Mouse (Mus musculus): ENCODE measurements at regions not wholly inside any gene's neighbourhood (a gene's known extent, or its start where the extent isn't known, plus 50 kb on each side); places are given as distances from the start of the nearest gene placed in this dataset.

GRCm38 (mm10) chrX:104931153-104931706, 74.2 kb upstream of the Magee2 start:
- Histone ChIP-seq H3K27me3 (ENCODE audit: control insufficient read depth in 1 of 2, insufficient read depth in 2 of 2, low read length in 2 of 2) (no peaks in the 10 kb centered on the region), H3K9me3 (replicated peaks; ENCODE audit: insufficient read depth, low read length) (no peaks in the 10 kb centered on the region), H3K36me3 (ENCODE audit: control insufficient read depth in 1 of 2, insufficient read depth in 2 of 2, low read length in 2 of 2) (no peaks in the 10 kb centered on the region), H3K4me3 (ENCODE audit: control insufficient read depth in 1 of 2, insufficient read depth in 1 of 2, low read depth in 2 of 2, low read length in 2 of 2) (no peak overlapping the region), H3K4me1 (ENCODE audit: control insufficient read depth in 1 of 2, insufficient read depth in 2 of 2, low read length in 2 of 2) (no peaks in the 10 kb centered on the region), H3K79me2 (ENCODE audit: control insufficient read depth, insufficient read depth, low read length, poor library complexity) (no peaks in the 10 kb centered on the region), H3K9ac (ENCODE audit: control insufficient read depth, low read depth, low read length, poor library complexity, severe bottlenecking) (no peak overlapping the region), H3K27ac (ENCODE audit: control insufficient read depth, low read depth, low read length) (no peak overlapping the region)
- no peak for TF ChIP-seq ELF1 (IDR thresholded peaks at IDR 0.05; ENCODE audit: low read depth, low read length)
- no peak for TF ChIP-seq POLR2A (IDR thresholded peaks at IDR 0.05; ENCODE audit: control insufficient read depth in 1 of 2, insufficient read depth in 1 of 2, low read depth in 1 of 2, low read length in 2 of 2, poor library complexity in 1 of 2)
- no peak for TF ChIP-seq KAT2A (conservative IDR thresholded peaks at IDR 0.05; ENCODE audit: low read depth, low read length)
- no peak for TF ChIP-seq POLR2AphosphoS5 (IDR thresholded peaks at IDR 0.05; ENCODE audit: borderline replicate concordance, low read depth, low read length)
- no peak for TF ChIP-seq CTCF (IDR thresholded peaks at IDR 0.05 in 2 of 3, conservative IDR thresholded peaks at IDR 0.05 in 1 of 3; ENCODE audit: control insufficient read depth in 1 of 3, insufficient read depth in 1 of 3, low read depth in 2 of 3, low read length in 3 of 3, poor library complexity in 1 of 3, severe bottlenecking in 1 of 3)
- TF ChIP-seq MYB (IDR thresholded peaks at IDR 0.05; ENCODE audit: low read depth, low read length): no peak
- TF ChIP-seq JUND (IDR thresholded peaks at IDR 0.05; ENCODE audit: low read depth, low read length): no peak
- no peak for TF ChIP-seq ETS1 (IDR thresholded peaks at IDR 0.05; ENCODE audit: low read depth, low read length)
- TF ChIP-seq MAFK (IDR thresholded peaks at IDR 0.05; ENCODE audit: borderline replicate concordance, low read depth, low read length): no peak
- TF ChIP-seq ZC3H11A (IDR thresholded peaks at IDR 0.05; ENCODE audit: low read depth, low read length): no peak
- TF ChIP-seq SMC3 (IDR thresholded peaks at IDR 0.05; ENCODE audit: low read depth, low read length): no peak
- no peak for TF ChIP-seq NELFE (IDR thresholded peaks at IDR 0.05; ENCODE audit: low read depth, low read length)
- no peak for TF ChIP-seq CHD1 (IDR thresholded peaks at IDR 0.05; ENCODE audit: low read depth, low read length)
- no peak for TF ChIP-seq HCFC1 (IDR thresholded peaks at IDR 0.05; ENCODE audit: low read depth, low read length)
- TF ChIP-seq TBP (IDR thresholded peaks at IDR 0.05; ENCODE audit: low read depth, low read length): no peak
- no peak for TF ChIP-seq TAL1 (IDR thresholded peaks at IDR 0.05; ENCODE audit: low read length)
- no peak for TF ChIP-seq MEF2A (IDR thresholded peaks at IDR 0.05; ENCODE audit: extremely low read depth, insufficient replicate concordance, low read depth, low read length, poor library complexity, severe bottlenecking)
- TF ChIP-seq USF1 (IDR thresholded peaks at IDR 0.05; ENCODE audit: low read depth, low read length): no peak
- TF ChIP-seq RCOR1 (IDR thresholded peaks at IDR 0.05; ENCODE audit: low read depth, low read length): no peak
- no peak for TF ChIP-seq USF2 (IDR thresholded peaks at IDR 0.05; ENCODE audit: borderline replicate concordance in 1 of 2, insufficient read depth in 1 of 2, low read depth in 1 of 2, low read length in 2 of 2)
- no peak for DNase-seq (ENCODE audit: low read depth, low spot score)

- no peak for DNase-seq (ENCODE audit: low read depth, low spot score)
- no peaks in the 10 kb centered on the region for H3K27me3 ChIP-seq (ENCODE audit: control insufficient read depth in 1 of 2, insufficient read depth in 2 of 2, low read length in 2 of 2)
- TF ChIP-seq CHD1 (IDR thresholded peaks at IDR 0.05; ENCODE audit: low read depth, low read length): no peak
- no peak for TF ChIP-seq ZKSCAN1 (IDR thresholded peaks at IDR 0.05; ENCODE audit: low read depth, low read length)
- no peak for TF ChIP-seq JUND (IDR thresholded peaks at IDR 0.05; ENCODE audit: low read depth, low read length)
- no peak for TF ChIP-seq E2F4 (IDR thresholded peaks at IDR 0.05; ENCODE audit: borderline replicate concordance, low read depth, low read length)
- TF ChIP-seq TBP (IDR thresholded peaks at IDR 0.05; ENCODE audit: low read depth, low read length): no peak
- TF ChIP-seq ETS1 (IDR thresholded peaks at IDR 0.05; ENCODE audit: low read depth, low read length): no peak
- TF ChIP-seq SIN3A (IDR thresholded peaks at IDR 0.05; ENCODE audit: low read length): no peak
- TF ChIP-seq TCF12 (IDR thresholded peaks at IDR 0.05; ENCODE audit: low read depth, low read length): no peak
- TF ChIP-seq RAD21 (IDR thresholded peaks at IDR 0.05; ENCODE audit: low read depth, low read length): no peak
- TF ChIP-seq NRF1 (IDR thresholded peaks at IDR 0.05; ENCODE audit: insufficient read depth, low read depth, low read length, poor library complexity, severe bottlenecking): no peak
- TF ChIP-seq POLR2AphosphoS2 (IDR thresholded peaks at IDR 0.05; ENCODE audit: low read length): no peak
- TF ChIP-seq GABPA (IDR thresholded peaks at IDR 0.05; ENCODE audit: low read depth, low read length): no peak
- TF ChIP-seq KAT2A (conservative IDR thresholded peaks at IDR 0.05; ENCODE audit: low read depth, low read length): no peak
- no peak for TF ChIP-seq UBTF (IDR thresholded peaks at IDR 0.05; ENCODE audit: borderline replicate concordance, insufficient read depth, low read depth, low read length)
- TF ChIP-seq EP300 (IDR thresholded peaks at IDR 0.05; ENCODE audit: low read depth in 1 of 2, low read length in 2 of 2): no peak
- no peak for TF ChIP-seq USF2 (IDR thresholded peaks at IDR 0.05; ENCODE audit: borderline replicate concordance in 1 of 2, insufficient read depth in 1 of 2, low read depth in 1 of 2, low read length in 2 of 2)
- TF ChIP-seq NELFE (IDR thresholded peaks at IDR 0.05; ENCODE audit: low read depth, low read length): no peak
- no peaks in the 10 kb centered on the region for H3K4me1 ChIP-seq (ENCODE audit: control insufficient read depth in 1 of 2, insufficient read depth in 2 of 2, low read length in 2 of 2)
- no peak overlapping the region for H3K4me3 ChIP-seq (ENCODE audit: control insufficient read depth in 1 of 2, insufficient read depth in 1 of 2, low read depth in 2 of 2, low read length in 2 of 2)
- H3K27ac ChIP-seq (ENCODE audit: control insufficient read depth, low read depth, low read length): no peak overlapping the region
- no peaks in the 10 kb centered on the region for H3K79me2 ChIP-seq (ENCODE audit: control insufficient read depth, insufficient read depth, low read length, poor library complexity)
- H3K9ac ChIP-seq (ENCODE audit: control insufficient read depth, low read depth, low read length, poor library complexity, severe bottlenecking): no peak overlapping the region
- H3K36me3 ChIP-seq (ENCODE audit: control insufficient read depth in 1 of 2, insufficient read depth in 2 of 2, low read length in 2 of 2): no peaks in the 10 kb centered on the region
- no peaks in the 10 kb centered on the region for H3K9me3 ChIP-seq (replicated peaks; ENCODE audit: insufficient read depth, low read length)
These were observed 94.5 kb upstream of the Magee2 start for GRCm38 (mm10) chrX:104951587-104951986.

Data from MEL (cell line).